Mouse (Mus musculus) olfactory bulb, adult 2 months (tissue): ENCODE results near the gene B3galnt1.

Experiments used
- CTCF ChIP-seq: fragments of 200-500 bp; IDR thresholded peaks from 2 replicates; pipeline ENCODE4 v1.5.1; 2012; ENCODE audit warnings: low read depth, mild to moderate bottlenecking, low read length, moderate library complexity; ENCODE audit not compliant: insufficient read depth
- POLR2A ChIP-seq: fragments of 200-500 bp; IDR thresholded peaks from 2 replicates; pipeline ENCODE4 v1.6.1; 2012; ENCODE audit warnings: mild to moderate bottlenecking, low read depth, low read length, moderate library complexity; ENCODE audit not compliant: insufficient read depth

DNA sequence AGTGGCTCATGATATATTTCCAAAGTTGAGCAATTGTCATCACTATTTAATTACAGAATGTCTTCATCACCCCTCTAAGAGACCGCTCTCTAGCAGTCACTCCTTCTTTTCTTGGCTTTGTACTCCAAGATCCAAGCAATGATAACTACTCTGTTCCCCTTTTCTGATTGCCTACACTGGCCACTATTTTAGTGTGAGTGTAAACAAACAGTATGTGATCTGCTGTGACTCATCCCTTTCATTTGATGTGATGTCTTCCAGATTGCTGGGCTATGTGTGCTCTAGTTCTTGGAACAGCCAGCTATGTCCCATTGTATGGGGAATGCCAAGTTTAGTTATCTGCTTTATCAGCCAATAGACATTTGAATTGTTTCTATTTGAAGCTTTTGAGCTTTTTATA, 71.4 kb downstream of the B3galnt1 start:
- TF ChIP-seq POLR2A: no peak
- TF ChIP-seq CTCF: no peak
